Mouse (Mus musculus): ENCODE results near the gene Dexi.

DNA sequence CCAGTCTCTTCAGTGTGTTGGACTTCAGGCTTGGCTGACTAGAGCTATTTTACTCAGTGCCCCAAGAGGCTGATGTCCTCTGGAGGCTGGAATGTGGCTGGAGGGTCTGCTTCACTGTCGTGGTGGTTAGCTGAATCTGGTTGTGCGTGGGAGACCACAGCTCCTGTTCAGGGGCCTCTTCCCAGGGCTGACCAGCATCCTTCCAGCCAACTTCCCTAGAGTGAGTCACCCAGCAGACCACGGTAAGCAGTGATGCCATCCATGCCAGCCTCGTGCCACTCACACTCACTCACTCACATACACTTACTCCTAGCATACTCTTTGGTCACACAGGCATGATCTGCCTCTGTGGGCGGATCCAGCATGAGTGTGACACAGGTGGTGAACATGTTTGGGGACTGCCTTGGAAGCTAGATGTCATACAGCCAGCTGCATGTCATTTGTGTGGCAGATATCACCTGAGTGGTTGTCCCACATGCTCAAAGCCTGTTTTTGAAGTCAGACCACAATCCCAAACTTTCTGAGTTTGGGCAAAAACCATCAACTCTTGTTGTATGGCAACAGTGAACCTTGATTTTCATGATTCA is 27.0 kb upstream of the Dexi start:
- no peak for TF ChIP-seq CTCF (IDR thresholded peaks at IDR 0.05; ENCODE audit: extremely low read depth, insufficient read length, insufficient replicate concordance, low read depth, low read length)
- TF ChIP-seq POLR2A (IDR thresholded peaks at IDR 0.05; ENCODE audit: low read depth, low read length), result no peak
